Mouse (Mus musculus): ENCODE results near the gene Atp9a.

GRCm38 (mm10) chr2:168651757-168652156 is 90.5 kb downstream of the Atp9a start:
- TF ChIP-seq POLR2A (IDR thresholded peaks at IDR 0.05; ENCODE audit: insufficient read depth, low read depth, low read length) (no peak), CTCF (IDR thresholded peaks at IDR 0.05) (peak; percentile 66)
